10 mouse cellular contexts compared by ENCODE assay signal in genomic region chr2:110950432-110950803, GRCm38 (mm10). TPM values are rescaled to one million over a fixed set of nuclear protein-coding genes. Genes with fewer than 3 reads are reported as not detected.
DNase-seq lines count a peak whose midpoint lies in the region; ATAC-seq and TF ChIP-seq lines count a peak whose summit lies in the region.
"Had no signal": no experiment of that assay in that cellular context is flagged by ENCODE, and none has a peak within 500 bp of the region (broad histone marks: within the 10 kb centered on the region; RNA-seq: fewer than 3 reads in every experiment).

No protein-coding gene starts in this region.

- no peaks in the 10 kb centered on the region for H3K9me3 ChIP-seq in heart, embryonic 11.5 days (replicated peaks; ENCODE audit: control insufficient read depth, low read length)
- no peaks in the 10 kb centered on the region for H3K9me3 ChIP-seq in ES-E14 (ENCODE audit: control insufficient read depth, insufficient read depth, low read depth, low read length)
- no peaks in the 10 kb centered on the region for H3K9me3 ChIP-seq in hindbrain, embryonic 10.5 days
- no peaks in the 10 kb centered on the region for H3K9me3 ChIP-seq in midbrain, embryonic 11.5 days (ENCODE audit: control insufficient read depth, low read length)

- no peak overlapping the region for H3K27ac ChIP-seq in heart, embryonic 11.5 days (ENCODE audit: low read depth, low read length)
- no peak overlapping the region for H3K27ac ChIP-seq in ES-E14 (ENCODE audit: insufficient read depth, low read depth, low read length, poor library complexity, severe bottlenecking)
- peak overlapping the region; percentile 60 for H3K27ac ChIP-seq in hindbrain, embryonic 10.5 days
- no peak overlapping the region for H3K27ac ChIP-seq in midbrain, embryonic 11.5 days (ENCODE audit: low read depth, low read length)

- no peaks in the 10 kb centered on the region for H3K27me3 ChIP-seq in heart, embryonic 11.5 days (ENCODE audit: control insufficient read depth, insufficient read depth, low read length)
- H3K27me3 ChIP-seq in hindbrain, embryonic 10.5 days (ENCODE audit: insufficient read depth, poor library complexity, severe bottlenecking) = no peaks in the 10 kb centered on the region
- no peaks in the 10 kb centered on the region for H3K27me3 ChIP-seq in midbrain, embryonic 11.5 days (ENCODE audit: control insufficient read depth, insufficient read depth, low read length)

- no peaks in the 10 kb centered on the region for H3K36me3 ChIP-seq in heart, embryonic 11.5 days (ENCODE audit: control insufficient read depth, insufficient read depth, low read length)
- no peaks in the 10 kb centered on the region for H3K36me3 ChIP-seq in ES-E14 (ENCODE audit: control insufficient read depth, insufficient read depth, low read length, poor library complexity, severe bottlenecking)
- no peaks in the 10 kb centered on the region for H3K36me3 ChIP-seq in hindbrain, embryonic 10.5 days
- no peaks in the 10 kb centered on the region for H3K36me3 ChIP-seq in midbrain, embryonic 11.5 days (ENCODE audit: control insufficient read depth, insufficient read depth, low read length)

- WGBS in heart, embryonic 11.5 days (ENCODE audit: insufficient replicate concordance) = 52% methylated on average over 3 of the region's 3 CpGs
- WGBS in hindbrain, embryonic 10.5 days = 65% methylated on average over 3 of the region's 3 CpGs
- WGBS in midbrain, embryonic 11.5 days = 63% methylated on average over 3 of the region's 3 CpGs

- peak overlapping the region; percentile 63 for H3K4me2 ChIP-seq in heart, embryonic 11.5 days
- H3K4me2 ChIP-seq in midbrain, embryonic 11.5 days = peak overlapping the region; percentile 65

- no peak for DNase-seq in heart, adult 18-20 months
- no peak for DNase-seq in ES-E14 (ENCODE audit: low read depth, low spot score)
- DNase-seq in hindbrain, embryonic 10.5 days (ENCODE audit: low spot score) = no peak
- DNase-seq in midbrain, embryonic 11.5 days (ENCODE audit: low spot score, missing footprints) = no peak
- DNase-seq in thymus, postnatal 4 days = no peak
- no peak for DNase-seq in yolk sac, embryonic 10.5 days (ENCODE audit: low spot score)
- no peak for DNase-seq in layer of hippocampus, postnatal 10 days (ENCODE audit: low spot score in 2 of 2)
- DNase-seq: kidney, postnatal 36 days had no signal

- no peak overlapping the region for H3K4me3 ChIP-seq in heart, embryonic 11.5 days (ENCODE audit: low read depth, low read length)
- H3K4me3 ChIP-seq in ES-E14 (ENCODE audit: insufficient read depth in 1 of 2, low read depth in 1 of 2, low read length in 2 of 2, poor library complexity in 1 of 2, severe bottlenecking in 1 of 2) = no peak overlapping the region
- peak overlapping the region; percentile 52 for H3K4me3 ChIP-seq in hindbrain, embryonic 10.5 days
- H3K4me3 ChIP-seq in midbrain, embryonic 11.5 days (ENCODE audit: low read depth, low read length) = peak overlapping the region; percentile 39; the same call in 1 of the 2 replicates

- ATAC-seq in heart, embryonic 11.5 days (replicated peaks; ENCODE audit: insufficient number of reproducible peaks, low FRiP score, low TSS enrichment) = no peak
- ATAC-seq in midbrain, embryonic 11.5 days (ENCODE audit: low FRiP score) = peak; percentile 54

- in situ Hi-C loops in ES-E14 (cut with MboI; ENCODE audit: low sequenced_read_pairs in 2 of 2, unreplicated experiment in 2 of 2) = no loop called here

- no peaks in the 10 kb centered on the region for H3K4me1 ChIP-seq in heart, embryonic 11.5 days (ENCODE audit: control insufficient read depth, insufficient read depth, low read length)
- no peaks in the 10 kb centered on the region for H3K4me1 ChIP-seq in ES-E14 (ENCODE audit: control insufficient read depth in 2 of 2, insufficient read depth in 2 of 2, low read length in 2 of 2, poor library complexity in 1 of 2)
- H3K4me1 ChIP-seq in hindbrain, embryonic 10.5 days (replicated peaks) = peaks cover 12% of the 10 kb centered on the region
- peaks cover 4% of the 10 kb centered on the region; the same call in 1 of the 2 replicates for H3K4me1 ChIP-seq in midbrain, embryonic 11.5 days (ENCODE audit: control insufficient read depth, insufficient read depth, low read length)

- H3K9ac ChIP-seq in heart, embryonic 11.5 days (ENCODE audit: low read depth, low read length) = no peak overlapping the region
- 0 out of 2 replicates have a peak overlapping the region, but pooled peaks have one; percentile 10 for H3K9ac ChIP-seq in ES-E14 (ENCODE audit: insufficient read depth, low read depth, low read length, poor library complexity, severe bottlenecking)
- H3K9ac ChIP-seq in midbrain, embryonic 11.5 days (ENCODE audit: low read length) = peak overlapping the region; percentile 62; the same call in 1 of the 2 replicates

TF ChIP-seq in ES-E14, 5 proteins besides CTCF, POLR2A, EP300 and RAD21:
- no peak for TF ChIP-seq CHD2 (IDR thresholded peaks at IDR 0.05; ENCODE audit: low read depth, low read length)
- no peak for TF ChIP-seq ZC3H11A (IDR thresholded peaks at IDR 0.05; ENCODE audit: borderline replicate concordance, low read depth, low read length)
- no peak for TF ChIP-seq ZNF384 (IDR thresholded peaks at IDR 0.05; ENCODE audit: low read depth, low read length)
- TF ChIP-seq HCFC1 (IDR thresholded peaks at IDR 0.05; ENCODE audit: borderline replicate concordance, insufficient read depth, low read length) = no peak
- TF ChIP-seq MAFK (IDR thresholded peaks at IDR 0.05; ENCODE audit: insufficient read depth, low read depth, low read length) = no peak

RNA-seq across cellular contexts. Expression of gene Ano3, which starts 0.3 kb away (rescaled TPM):
- polyA plus RNA-seq in heart, embryonic 11.5 days (2014; fragmentation: Nextera tagmentation; extraction: Ambion mirVana) = 0.23 and 0.66 TPM in 2 replicates
- total RNA-seq in heart, adult 18-20 months (2021) = under 1 TPM; 0.15 to 0.18 TPM
- total RNA-seq in ES-E14 (2012; rRNA removed) = 3.9 and 5.1 TPM in 2 replicates
- polyA plus RNA-seq in hindbrain, embryonic 10.5 days (2016; fragmentation: Nextera tagmentation; extraction: Ambion mirVana) = 1.3 and 1.7 TPM in 2 replicates
- polyA plus RNA-seq in midbrain, embryonic 11.5 days (2014; fragmentation: Nextera tagmentation; extraction: Ambion mirVana) = 1.5 TPM in 2 replicates
- 10 to 100 TPM; 15.2 to 16.3 TPM for total RNA-seq in layer of hippocampus, postnatal 10 days (2021)
- total RNA-seq: megakaryocyte progenitor cell, adult 5-6 weeks had no signal

Comparison
In these comparisons a context has a peak if more than half of its experiments do, and no peak if none do; other contexts are left out.
1. H3K4me3 ChIP-seq: peak in hindbrain, embryonic 10.5 days (single experiment) and midbrain, embryonic 11.5 days (single experiment); none in heart, embryonic 11.5 days (single experiment) and ES-E14 (0 of 2).